Mouse (Mus musculus) small intestine, adult 2 months (tissue): ENCODE results near the gene Mrpl22. TPM values are rescaled to one million over a fixed set of nuclear protein-coding genes. Genes with fewer than 3 reads are reported as not detected.
A peak's percentile ranks its signal among the peaks of the same experiment; 100 is the strongest.
"Not testable (repeated sequence)": the region's sequence is repeated elsewhere in the genome, so short reads cannot be mapped to it uniquely, and the experiment has no call there.

Experiments used
- H3K27ac ChIP-seq: fragments of 200-500 bp; 2 replicates; pipeline ENCODE4 v1.5.1; 2012; ENCODE audit warnings: low read depth, low read length, control low read depth, inconsistent platforms; ENCODE audit not compliant: insufficient read depth
- H3K27me3 ChIP-seq: fragments of 200-500 bp; 2 replicates; pipeline ENCODE4 v1.6.1; 2012; ENCODE audit warnings: mild to moderate bottlenecking, moderate library complexity, low read length, inconsistent platforms; ENCODE audit not compliant: control insufficient read depth, insufficient read depth
- H3K36me3 ChIP-seq: fragments of 200-500 bp; 2 replicates; pipeline ENCODE4 v1.6.1; 2012; ENCODE audit warnings: mild to moderate bottlenecking, low read length, control low read depth, inconsistent platforms; ENCODE audit not compliant: control insufficient read depth, insufficient read depth
- H3K4me1 ChIP-seq: fragments of 200-500 bp; 2 replicates; pipeline ENCODE4 v1.6.1; 2012; ENCODE audit warnings: low read length, inconsistent platforms, mixed read lengths; ENCODE audit not compliant: control insufficient read depth, insufficient read depth, insufficient read length
- H3K4me3 ChIP-seq: fragments of 200-500 bp; 2 replicates; pipeline ENCODE4 v1.5.1; 2012; ENCODE audit warnings: low read depth, mild to moderate bottlenecking, control low read depth, inconsistent platforms, low read length, moderate library complexity
- CTCF ChIP-seq: fragments of 200-500 bp; IDR thresholded peaks from 2 replicates; pipeline ENCODE4 v1.5.1; 2012; ENCODE audit warnings: low read depth, mild to moderate bottlenecking, control low read depth, inconsistent platforms, low read length, moderate library complexity, mixed read lengths; ENCODE audit not compliant: insufficient replicate concordance, insufficient read length; ENCODE audit errors: extremely low read depth
- POLR2A ChIP-seq: fragments of 200-500 bp; IDR thresholded peaks from 2 replicates; pipeline ENCODE4 v1.6.1; 2012; ENCODE audit warnings: low read depth, mild to moderate bottlenecking, control low read depth, inconsistent platforms, low read length, moderate library complexity
- WGBS: fragments of 180-500 bp; shearing (Covaris S2); methylation state at CpG from one replicate; pipeline ENCODE4 v1.1.7; 2018; 5-methylcytosine and 5-hydroxymethylcytosine counted together
- polyA plus RNA-seq: library from polyadenylated mRNA; depleted of rRNA; stranded (reverse); fragments of >200 nt; gene quantifications from 2 replicates; pipeline ENCODE4 v1.2.3, GENCODE M21; 2012; rRNA removed

Mrpl22 gene
- polyA plus RNA-seq, 1 experiment = 13.9 TPM

DNA sequence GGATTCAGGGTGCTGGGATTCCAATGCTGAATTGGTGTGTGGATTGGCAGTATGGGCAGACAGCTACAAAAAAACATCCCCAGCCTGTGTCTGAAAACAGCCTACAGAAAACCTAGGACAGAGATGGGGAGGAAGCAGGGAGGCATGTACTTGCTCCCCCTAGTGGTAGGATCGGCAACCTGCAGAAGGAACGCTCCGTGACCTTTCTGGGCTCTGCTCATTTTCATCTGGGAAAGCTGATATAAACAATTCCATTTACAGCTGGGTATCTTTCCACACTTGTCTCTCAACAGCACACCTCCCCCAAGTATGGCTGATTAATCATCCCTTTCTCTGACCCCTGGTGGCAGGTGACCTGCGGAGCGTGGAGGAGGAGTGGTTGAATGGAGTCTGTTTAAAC, 54.2 kb downstream of the Mrpl22 start:
- WGBS = 10% methylated on average over 5 of the region's 5 CpGs
- H3K4me1 ChIP-seq = peaks cover 7% of the 10 kb centered on the region; the same call in 1 of the 2 replicates
- no peak overlapping the region for H3K4me3 ChIP-seq
- no peaks in the 10 kb centered on the region for H3K27me3 ChIP-seq
- H3K36me3 ChIP-seq = peaks cover 3% of the 10 kb centered on the region; the same call in 1 of the 2 replicates
- no peak overlapping the region for H3K27ac ChIP-seq
- peak; percentile 96; the same call in 1 of the 2 replicates for TF ChIP-seq CTCF
- TF ChIP-seq POLR2A = no peak

DNA sequence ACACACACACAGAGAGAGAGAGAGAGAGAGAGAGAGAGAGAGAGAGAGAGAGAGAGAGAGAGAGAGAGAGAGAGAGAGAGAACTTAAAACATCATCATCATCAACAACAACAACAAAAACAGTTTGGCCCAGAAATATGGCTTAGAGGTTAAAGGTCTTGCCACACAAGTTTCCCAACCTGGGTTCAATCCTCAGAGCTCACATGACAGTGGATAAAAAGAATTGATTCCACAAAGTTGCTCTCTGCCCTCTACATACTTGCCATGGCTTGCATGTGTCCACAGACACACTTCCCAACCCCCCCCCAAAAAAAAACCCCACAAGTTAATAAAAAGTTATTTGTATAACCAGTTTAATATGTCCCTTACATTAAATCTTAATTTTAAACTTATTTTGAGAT, 55.0 kb downstream of the Mrpl22 start:
- Histone ChIP-seq H3K4me1 (peaks cover 7% of the 10 kb centered on the region; the same call in 1 of the 2 replicates), H3K4me3 (no peak overlapping the region), H3K27ac (no peak overlapping the region), H3K27me3 (no peaks in the 10 kb centered on the region), H3K36me3 (no peaks in the 10 kb centered on the region; the same call in 1 of the 2 replicates)
- TF ChIP-seq CTCF (no peak), POLR2A (no peak)

DNA sequence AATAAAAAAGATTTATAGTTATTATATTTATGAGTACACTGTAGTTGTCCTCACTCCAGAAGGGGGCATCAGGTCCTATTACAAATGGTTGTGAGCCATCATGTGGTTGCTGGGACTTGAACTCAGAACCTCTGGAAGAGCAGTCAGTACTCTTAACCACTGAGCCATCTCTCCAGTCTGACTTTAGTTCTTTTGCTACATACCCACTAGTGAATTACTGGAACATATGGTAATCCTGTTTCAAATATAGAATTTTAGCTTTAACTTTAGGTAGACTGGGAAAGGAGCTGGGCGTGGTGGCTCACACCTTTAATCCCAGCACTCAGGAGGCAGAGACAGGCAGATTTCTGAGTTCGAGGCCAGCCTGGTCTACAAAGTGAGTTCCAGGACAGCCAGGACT, 56.6 kb downstream of the Mrpl22 start:
- not testable (repeated sequence) for H3K4me3 ChIP-seq, H3K27ac ChIP-seq, H3K4me1 ChIP-seq, H3K36me3 ChIP-seq, H3K27me3 ChIP-seq
- 85% methylated on average over 2 of the region's 2 CpGs for WGBS

Other genes starting within 250 kb of the Mrpl22 start
- gene Larp1, start 162.6 kb upstream of the Mrpl22 start, polyA plus RNA-seq = 16.9 and 25.9 TPM in 2 replicates
- 0.18 and 0.23 TPM in 2 replicates for gene Gm12248, start 78.5 kb upstream of the Mrpl22 start, polyA plus RNA-seq
- gene Cnot8, start 67.5 kb upstream of the Mrpl22 start, polyA plus RNA-seq = 15.1 and 26.6 TPM in 2 replicates
- 2.5 and 3.5 TPM in 2 replicates for gene Gemin5, start 3.1 kb upstream of the Mrpl22 start, polyA plus RNA-seq
- 10.8 and 27.7 TPM in 2 replicates for gene Igtp, start 27.9 kb downstream of the Mrpl22 start, polyA plus RNA-seq
- 7.1 and 22.7 TPM in 2 replicates for gene Irgm2, start 28.0 kb downstream of the Mrpl22 start, polyA plus RNA-seq
- 0.28 and 0.71 TPM in 2 replicates for gene 4930438A08Rik, start 103.1 kb downstream of the Mrpl22 start, polyA plus RNA-seq
- 14.1 and 15.8 TPM in 2 replicates for gene Zfp692, start 135.4 kb downstream of the Mrpl22 start, polyA plus RNA-seq
- 17.5 and 17.8 TPM in 2 replicates for gene Zfp672, start 158.7 kb downstream of the Mrpl22 start, polyA plus RNA-seq
- gene Sh3bp5l, start 159.1 kb downstream of the Mrpl22 start, polyA plus RNA-seq = 14.9 and 22.7 TPM in 2 replicates
- gene Lypd8, start 207.4 kb downstream of the Mrpl22 start, polyA plus RNA-seq = 1,520 and 2,382 TPM in 2 replicates
- gene 1810065E05Rik, start 249.4 kb downstream of the Mrpl22 start, polyA plus RNA-seq = 0.63 and 1.0 TPM in 2 replicates